Mouse (Mus musculus) intestine, embryonic 16.5 days (tissue): ENCODE data around the gene Ppp3ca. TPM values are rescaled to one million over a fixed set of nuclear protein-coding genes. Genes with fewer than 3 reads are reported as not detected.

ENCODE experiments used
- ATAC-seq: fragments of 200-750 bp; cut with Nextera tagmentation; 2 replicates; pipeline ENCODE4 v1.8.0; 2017; ENCODE audit warnings: moderate TSS enrichment, moderate library complexity
- H3K27ac ChIP-seq: fragments of 300-500 bp; sonication (generic); 2 replicates; pipeline ENCODE4 v1.5.1; 2014; ENCODE audit warnings: mild to moderate bottlenecking, low read length
- H3K27me3 ChIP-seq: fragments of 300-500 bp; sonication (generic); replicated peaks from 2 replicates; pipeline ENCODE4 v1.6.1; 2014; ENCODE audit warnings: low read length, control low read depth, mixed read lengths; ENCODE audit not compliant: control insufficient read depth, insufficient read depth
- H3K36me3 ChIP-seq: fragments of 300-500 bp; sonication (generic); 2 replicates; pipeline ENCODE4 v1.6.1; 2014; ENCODE audit warnings: low read length, control low read depth; ENCODE audit not compliant: control insufficient read depth, insufficient read depth
- H3K4me1 ChIP-seq: fragments of 300-500 bp; sonication (generic); 2 replicates; pipeline ENCODE4 v1.6.1; 2014; ENCODE audit warnings: low read length, control low read depth, mixed read lengths; ENCODE audit not compliant: control insufficient read depth, insufficient read depth
- H3K4me2 ChIP-seq: fragments of 300-500 bp; sonication (generic); 2 replicates; pipeline ENCODE4 v1.6.1; 2014; ENCODE audit warnings: low read depth, low read length, control low read depth
- H3K4me3 ChIP-seq: fragments of 300-500 bp; sonication (generic); 2 replicates; pipeline ENCODE4 v1.5.1; 2014; ENCODE audit warnings: mild to moderate bottlenecking, low read length
- H3K9ac ChIP-seq: fragments of 300-500 bp; sonication (generic); 2 replicates; pipeline ENCODE4 v1.6.1; 2014; ENCODE audit warnings: low read depth, low read length
- H3K9me3 ChIP-seq: fragments of 300-500 bp; sonication (generic); 2 replicates; pipeline ENCODE4 v1.6.1; 2016; ENCODE audit warnings: low read length, control low read depth; ENCODE audit not compliant: control insufficient read depth
- WGBS: fragments of 180-500 bp; shearing (Covaris S2); extraction: QIAGEN DNeasy Blood & Tissue Kit; methylation state at CpG from one replicate; pipeline ENCODE4 v1.1.7; 2014; 5-methylcytosine and 5-hydroxymethylcytosine counted together
- polyA plus RNA-seq: library from polyadenylated mRNA; unstranded; fragments of >200 nt; fragmentation: Nextera tagmentation; extraction: Ambion mirVana; gene quantifications from 2 replicates; pipeline ENCODE4 v1.2.1, GENCODE M21; 2015

The Ppp3ca gene
- polyA plus RNA-seq, 1 experiment from 2014 or later: 33.6 TPM

DNA sequence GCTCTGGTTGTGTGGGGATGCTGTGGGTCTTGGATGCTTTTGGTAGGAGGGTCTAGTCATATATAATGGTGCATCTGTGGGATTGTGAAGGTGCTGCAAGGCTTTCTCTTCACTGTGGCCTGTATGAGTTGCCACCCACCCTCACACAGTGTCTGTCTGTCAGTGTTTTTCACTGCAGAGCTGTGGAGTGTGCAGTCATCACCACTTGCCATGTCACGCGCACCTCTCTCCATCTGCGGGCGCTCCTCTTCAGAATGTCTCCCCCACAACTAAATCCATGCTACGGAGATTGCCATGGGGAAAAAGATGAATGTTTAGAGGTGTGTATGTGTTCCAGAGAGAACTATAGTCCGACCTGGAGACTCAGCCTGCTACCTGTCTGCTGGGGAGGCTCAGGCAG is 61.7 kb downstream of the Ppp3ca start:
- Histone ChIP-seq H3K27me3 (no peaks in the 10 kb centered on the region), H3K4me3 (no peak overlapping the region), H3K4me1 (no peaks in the 10 kb centered on the region), H3K4me2 (no peak overlapping the region), H3K9me3 (no peaks in the 10 kb centered on the region), H3K36me3 (no peaks in the 10 kb centered on the region), H3K9ac (no peak overlapping the region), H3K27ac (no peak overlapping the region)
- WGBS: 89% methylated on average over 6 of the region's 6 CpGs
- no peak for ATAC-seq

DNA sequence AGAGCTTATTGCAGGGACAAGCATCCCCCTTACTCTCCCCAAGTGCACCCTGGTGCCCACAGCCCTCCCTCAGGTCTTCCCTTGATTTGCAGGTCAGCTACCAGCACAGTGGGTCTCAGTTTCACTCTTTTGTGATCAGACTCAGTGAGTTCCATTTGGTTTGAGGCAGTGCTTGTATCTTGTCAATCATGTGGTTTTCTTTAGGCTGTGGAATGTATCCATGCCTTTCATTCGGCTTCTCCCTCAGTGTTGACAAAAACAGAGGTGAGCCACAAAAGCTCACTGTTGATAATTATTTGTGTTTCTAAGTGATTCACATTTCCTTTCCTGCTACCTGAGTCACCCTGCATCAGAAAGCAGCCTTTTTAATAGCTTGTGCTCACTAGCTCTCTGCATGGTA is 66.1 kb downstream of the Ppp3ca start:
- ATAC-seq: no peak
- H3K36me3 ChIP-seq: no peaks in the 10 kb centered on the region
- WGBS: 67% methylated on average over 1 of the region's 1 CpGs
- no peaks in the 10 kb centered on the region for H3K9me3 ChIP-seq
- no peak overlapping the region for H3K4me2 ChIP-seq
- H3K4me3 ChIP-seq: no peak overlapping the region
- H3K27ac ChIP-seq: no peak overlapping the region
- no peak overlapping the region for H3K9ac ChIP-seq
- no peaks in the 10 kb centered on the region for H3K27me3 ChIP-seq
- H3K4me1 ChIP-seq: no peaks in the 10 kb centered on the region

DNA sequence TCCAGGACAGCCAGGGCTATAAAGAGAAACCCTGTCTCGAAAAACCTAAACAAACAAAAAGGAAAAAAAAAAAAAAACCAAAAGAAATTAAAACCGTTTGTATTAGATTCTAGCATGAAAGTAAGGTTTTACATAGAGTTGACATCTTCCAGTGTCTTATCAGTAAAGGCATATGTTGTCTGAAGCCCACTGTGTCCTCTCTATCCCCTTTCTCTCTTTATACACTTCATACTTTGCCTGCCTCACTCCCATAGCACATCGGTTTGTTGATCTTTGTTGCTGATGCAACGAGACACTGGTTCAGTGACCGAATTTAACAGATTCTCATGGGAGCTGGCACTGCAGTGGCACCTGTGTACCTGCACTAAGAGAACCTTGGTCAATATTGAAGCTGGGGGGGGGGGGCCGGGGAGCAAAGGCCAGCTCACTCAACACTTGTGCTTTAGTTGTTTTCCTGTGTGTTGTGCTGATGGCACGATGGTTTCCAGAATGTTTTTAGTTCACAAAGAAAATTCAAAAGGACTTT is 66.9 kb downstream of the Ppp3ca start:
- H3K9me3 ChIP-seq: no peaks in the 10 kb centered on the region
- no peak overlapping the region for H3K9ac ChIP-seq
- WGBS: 83% methylated on average over 7 of the region's 7 CpGs

DNA sequence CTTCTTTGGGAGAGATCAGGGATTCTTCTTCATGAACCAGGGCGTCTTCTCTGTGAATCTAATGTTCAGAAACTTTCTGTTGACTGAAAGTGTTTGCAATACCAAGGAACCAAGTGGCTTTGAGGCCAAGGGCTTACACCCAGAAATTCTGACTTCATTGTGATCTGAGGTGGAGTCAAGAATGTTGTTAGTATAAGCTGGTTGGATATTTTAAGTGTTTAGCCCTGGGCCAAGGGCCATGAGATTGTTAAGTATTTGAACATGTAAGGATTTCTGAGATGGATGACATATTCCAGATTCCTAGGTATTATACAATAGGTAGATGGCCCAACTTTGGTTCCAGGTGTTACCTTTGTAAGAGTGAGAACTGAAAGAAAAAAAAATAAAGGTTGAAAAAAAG is 68.5 kb downstream of the Ppp3ca start:
- WGBS: 74% methylated on average over 1 of the region's 1 CpGs
- H3K9ac ChIP-seq: no peak overlapping the region

More for the DNA sequence above, 66.9 kb downstream of the Ppp3ca start:
- H3K27me3 ChIP-seq: no peaks in the 10 kb centered on the region
- no peak overlapping the region for H3K27ac ChIP-seq
- H3K4me3 ChIP-seq: no peak overlapping the region
- H3K4me2 ChIP-seq: no peak overlapping the region
- no peak for ATAC-seq
- 0 out of 2 replicates have a peak, but pooled peaks cover 4% of the 10 kb centered on the region for H3K4me1 ChIP-seq
- no peaks in the 10 kb centered on the region for H3K36me3 ChIP-seq

DNA sequence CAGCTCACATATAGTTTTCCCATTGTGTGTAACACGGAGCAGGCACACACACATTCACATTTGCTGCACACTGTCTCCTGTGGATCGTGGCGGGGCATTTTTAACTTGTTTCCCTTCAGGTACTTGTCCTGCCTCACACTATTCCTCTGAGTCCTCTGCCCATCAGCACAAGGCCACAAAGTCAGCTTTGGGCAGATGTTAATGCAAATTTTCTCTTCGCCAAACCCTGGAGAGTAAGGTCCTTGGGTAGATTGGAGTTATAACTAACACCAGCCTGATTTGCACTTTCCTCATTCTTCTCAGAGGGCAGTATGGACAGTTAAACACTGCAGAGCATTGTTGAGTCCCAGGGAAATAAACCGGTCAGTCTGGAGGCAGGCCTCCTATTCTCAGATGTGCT is 69.0 kb downstream of the Ppp3ca start:
- H3K9me3 ChIP-seq: no peaks in the 10 kb centered on the region
- H3K27me3 ChIP-seq: no peaks in the 10 kb centered on the region
- H3K4me2 ChIP-seq: no peak overlapping the region
- no peak overlapping the region for H3K4me3 ChIP-seq
- no peaks in the 10 kb centered on the region for H3K36me3 ChIP-seq
- no peak overlapping the region for H3K27ac ChIP-seq
- ATAC-seq: no peak
- 0 out of 2 replicates have a peak, but pooled peaks cover 4% of the 10 kb centered on the region for H3K4me1 ChIP-seq
- WGBS: 94% methylated on average over 5 of the region's 5 CpGs
- H3K9ac ChIP-seq: no peak overlapping the region

More for the DNA sequence above, 68.5 kb downstream of the Ppp3ca start:
- 0 out of 2 replicates have a peak, but pooled peaks cover 4% of the 10 kb centered on the region for H3K4me1 ChIP-seq
- ATAC-seq: no peak
- no peak overlapping the region for H3K4me3 ChIP-seq
- H3K27ac ChIP-seq: no peak overlapping the region
- H3K9me3 ChIP-seq: no peaks in the 10 kb centered on the region
- no peaks in the 10 kb centered on the region for H3K36me3 ChIP-seq
- H3K4me2 ChIP-seq: no peak overlapping the region
- H3K27me3 ChIP-seq: no peaks in the 10 kb centered on the region

DNA sequence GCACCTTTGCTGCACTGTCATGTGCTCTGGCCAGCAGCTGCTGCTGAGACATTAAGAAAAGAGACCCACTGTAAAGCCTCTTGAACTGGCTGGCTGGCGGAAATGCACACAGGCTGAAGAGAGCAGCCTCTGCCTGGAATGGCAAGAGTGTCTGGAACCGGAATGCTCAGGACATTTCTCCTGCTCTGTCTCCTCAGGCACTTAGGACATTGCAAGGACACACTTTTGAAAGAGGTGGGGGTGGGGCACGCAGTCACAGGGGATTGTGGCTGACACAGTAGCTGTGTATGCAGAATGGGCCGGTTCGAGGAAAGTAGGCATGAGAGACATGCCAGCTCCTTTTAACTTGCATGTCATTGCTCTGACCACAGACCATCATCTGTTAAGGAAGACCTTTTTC is 71.7 kb downstream of the Ppp3ca start:
- Histone ChIP-seq H3K36me3 (no peaks in the 10 kb centered on the region), H3K27ac (no peak overlapping the region), H3K4me1 (0 out of 2 replicates have a peak, but pooled peaks cover 4% of the 10 kb centered on the region), H3K4me3 (no peak overlapping the region), H3K9ac (no peak overlapping the region), H3K27me3 (no peaks in the 10 kb centered on the region), H3K9me3 (no peaks in the 10 kb centered on the region), H3K4me2 (no peak overlapping the region)
- ATAC-seq: no peak
- 67% methylated on average over 5 of the region's 5 CpGs for WGBS

DNA sequence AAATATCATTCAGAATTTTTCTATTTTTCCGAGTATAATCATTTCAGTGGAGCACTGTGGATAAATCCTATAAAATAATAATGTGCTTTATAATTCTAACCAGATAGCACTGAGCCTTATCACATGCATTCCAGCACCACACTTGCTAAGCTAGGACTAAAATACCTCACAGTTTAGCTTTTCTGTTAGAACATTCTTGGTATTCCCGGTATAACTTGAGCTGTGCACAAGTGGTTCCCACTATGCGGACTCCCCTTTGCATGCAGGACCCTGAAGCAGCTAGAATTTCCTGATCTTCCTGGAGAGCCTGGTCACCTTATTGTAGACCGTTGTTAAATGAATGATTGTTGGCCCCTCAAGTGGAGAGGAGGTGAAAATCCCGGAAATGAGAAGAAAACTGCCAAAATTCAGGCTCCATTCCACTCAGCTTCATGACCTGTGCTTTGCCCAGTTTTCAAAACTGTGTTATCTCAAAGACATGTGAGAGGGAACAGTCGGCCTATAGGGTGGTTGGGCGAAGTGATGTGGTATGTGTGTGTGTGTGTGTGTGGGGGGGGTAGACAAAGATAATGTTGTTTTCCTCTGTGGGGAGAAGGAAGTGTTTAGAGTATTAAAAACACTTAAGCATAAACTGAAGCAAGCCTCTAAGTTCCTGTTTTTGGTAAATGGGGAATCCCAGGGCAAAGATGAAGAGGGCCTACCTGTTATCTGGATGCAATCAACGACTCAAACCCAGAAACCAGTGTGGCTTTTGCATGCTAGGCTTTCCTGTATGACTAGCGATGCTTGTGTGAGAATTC is 72.5 kb downstream of the Ppp3ca start:
- H3K27me3 ChIP-seq: no peaks in the 10 kb centered on the region
- no peak for ATAC-seq
- H3K4me2 ChIP-seq: no peak overlapping the region
- no peaks in the 10 kb centered on the region for H3K9me3 ChIP-seq
- H3K4me1 ChIP-seq: 0 out of 2 replicates have a peak, but pooled peaks cover 4% of the 10 kb centered on the region
- H3K27ac ChIP-seq: no peak overlapping the region
- H3K36me3 ChIP-seq: no peaks in the 10 kb centered on the region
- no peak overlapping the region for H3K9ac ChIP-seq
- WGBS: 79% methylated on average over 9 of the region's 9 CpGs
- no peak overlapping the region for H3K4me3 ChIP-seq

DNA sequence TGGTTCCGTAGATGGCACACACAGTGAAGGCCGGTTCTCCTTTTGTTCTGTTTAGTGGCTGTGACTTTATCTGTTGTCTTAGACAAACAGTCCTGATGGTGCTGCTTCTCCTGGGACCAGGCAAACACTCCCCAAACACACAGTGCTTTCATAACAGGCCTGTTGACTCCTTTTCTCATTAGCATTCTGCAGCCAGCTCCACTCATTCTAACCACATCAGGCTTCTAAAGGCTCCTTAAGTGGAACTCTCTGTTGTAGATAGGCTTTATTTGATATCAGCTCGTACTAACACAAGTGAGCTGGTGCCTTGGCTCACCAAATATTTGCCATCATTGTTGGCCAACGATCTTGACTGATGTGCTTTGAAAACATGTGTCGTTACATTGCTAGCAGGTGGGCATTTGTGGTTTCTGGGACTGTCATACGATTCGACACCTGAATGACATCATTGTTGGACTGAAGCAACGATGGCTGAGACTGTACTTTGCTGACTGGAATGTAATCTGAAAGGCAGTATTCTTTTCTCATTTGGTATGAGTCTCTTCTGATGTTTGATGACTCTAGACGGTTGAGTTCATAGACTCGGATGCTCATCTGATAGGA is 74.5 kb downstream of the Ppp3ca start:
- no peaks in the 10 kb centered on the region for H3K27me3 ChIP-seq
- no peaks in the 10 kb centered on the region for H3K9me3 ChIP-seq
- ATAC-seq: no peak
- no peak overlapping the region for H3K4me3 ChIP-seq
- no peak overlapping the region for H3K27ac ChIP-seq
- H3K36me3 ChIP-seq: no peaks in the 10 kb centered on the region
- H3K4me1 ChIP-seq: 0 out of 2 replicates have a peak, but pooled peaks cover 4% of the 10 kb centered on the region
- 78% methylated on average over 10 of the region's 10 CpGs for WGBS
- no peak overlapping the region for H3K4me2 ChIP-seq
- no peak overlapping the region for H3K9ac ChIP-seq

DNA sequence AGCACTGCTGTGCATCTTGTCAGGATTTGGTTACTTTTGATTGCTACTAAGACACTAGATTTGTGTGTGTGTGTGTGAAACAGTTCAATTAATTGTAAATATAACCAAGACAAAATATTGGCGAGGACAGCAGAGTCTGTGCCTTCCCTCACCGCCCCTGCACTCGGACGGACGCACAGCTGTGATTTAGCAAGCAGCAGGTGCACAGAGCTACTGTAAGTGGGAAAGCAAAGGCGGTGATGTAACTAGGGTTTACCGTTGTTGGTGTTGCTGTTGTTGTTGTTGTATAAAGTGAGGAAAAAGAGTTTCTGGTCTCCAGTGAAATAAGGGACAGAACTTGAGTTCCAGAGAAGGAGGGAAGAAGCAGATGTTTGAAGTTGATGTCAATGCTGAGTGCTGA is 75.5 kb downstream of the Ppp3ca start:
- Histone ChIP-seq H3K4me1 (0 out of 2 replicates have a peak, but pooled peaks cover 4% of the 10 kb centered on the region), H3K9me3 (no peaks in the 10 kb centered on the region), H3K27me3 (no peaks in the 10 kb centered on the region), H3K4me2 (no peak overlapping the region), H3K36me3 (no peaks in the 10 kb centered on the region), H3K9ac (no peak overlapping the region), H3K4me3 (no peak overlapping the region), H3K27ac (no peak overlapping the region)
- ATAC-seq: no peak
- WGBS: 76% methylated on average over 7 of the region's 7 CpGs
